ENCODE assay signal across 9 mouse cellular contexts in the genomic region with DNA sequence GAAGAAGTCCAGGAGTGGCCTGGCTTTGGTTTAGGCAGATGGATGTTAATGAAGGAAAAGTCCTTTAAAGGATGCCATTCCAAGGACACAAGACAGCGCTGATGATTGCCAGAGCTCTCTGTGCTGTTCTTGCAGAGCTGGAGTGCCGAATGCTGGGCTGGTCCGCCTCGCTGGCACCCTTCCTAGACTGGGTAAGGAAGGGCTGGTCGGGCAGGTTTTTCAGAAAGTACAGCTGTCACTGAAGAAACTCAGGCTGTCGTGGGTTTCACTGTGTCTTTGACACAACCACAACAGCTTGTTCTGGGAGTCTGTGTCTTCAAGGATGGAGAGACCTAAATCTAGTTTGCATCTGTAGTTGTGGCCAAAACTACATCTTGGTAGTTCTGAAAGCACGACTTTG.
DNase-seq lines count a peak whose midpoint lies in the region; ATAC-seq lines count a peak whose summit lies in the region.
"Had no signal": no experiment of that assay in that cellular context is flagged by ENCODE, and none has a peak within 500 bp of the region (broad histone marks: within the 10 kb centered on the region; RNA-seq: fewer than 3 reads in every experiment).

No protein-coding gene starts in this region.

- H3K4me3 ChIP-seq in heart, embryonic 10.5 days, result no peak overlapping the region
- no peak overlapping the region for H3K4me3 ChIP-seq in liver, embryonic 12.5 days
- no peak overlapping the region for H3K4me3 ChIP-seq in neural tube, embryonic 15.5 days (replicated peaks)
- H3K4me3 ChIP-seq: limb, embryonic 12.5 days had no signal

- no peak overlapping the region for H3K4me2 ChIP-seq in liver, embryonic 12.5 days
- H3K4me2 ChIP-seq in neural tube, embryonic 15.5 days, result no peak overlapping the region
- H3K4me2 ChIP-seq: limb, embryonic 12.5 days had no signal

- H3K36me3 ChIP-seq in heart, embryonic 10.5 days, result no peaks in the 10 kb centered on the region
- no peaks in the 10 kb centered on the region for H3K36me3 ChIP-seq in liver, embryonic 12.5 days
- H3K36me3 ChIP-seq in neural tube, embryonic 15.5 days, result no peaks in the 10 kb centered on the region
- H3K36me3 ChIP-seq: limb, embryonic 12.5 days had no signal

- H3K27me3 ChIP-seq in heart, embryonic 10.5 days (ENCODE audit: insufficient read depth, poor library complexity, severe bottlenecking), result no peaks in the 10 kb centered on the region
- H3K27me3 ChIP-seq in liver, embryonic 12.5 days (replicated peaks), result no peaks in the 10 kb centered on the region
- H3K27me3 ChIP-seq in neural tube, embryonic 15.5 days (replicated peaks), result no peaks in the 10 kb centered on the region
- H3K27me3 ChIP-seq: limb, embryonic 12.5 days had no signal

- no peak overlapping the region for H3K9ac ChIP-seq in liver, embryonic 12.5 days
- H3K9ac ChIP-seq in neural tube, embryonic 15.5 days (replicated peaks), result no peak overlapping the region
- H3K9ac ChIP-seq: limb, embryonic 12.5 days had no signal

- H3K27ac ChIP-seq in heart, embryonic 10.5 days, result no peak overlapping the region; the same call in 1 of the 2 replicates
- no peak overlapping the region for H3K27ac ChIP-seq in liver, embryonic 12.5 days
- H3K27ac ChIP-seq in neural tube, embryonic 15.5 days (replicated peaks), result no peak overlapping the region
- H3K27ac ChIP-seq: limb, embryonic 12.5 days had no signal

- DNase-seq in heart, embryonic 10.5 days (ENCODE audit: low spot score), result peak; percentile 84
- DNase-seq in heart, adult 9 months (ENCODE audit: low spot score in 2 of 2), result no peak
- peak; percentile 6 to 13 for DNase-seq in cerebellum, postnatal 36 days
- DNase-seq in layer of hippocampus, postnatal 36 days, result peak; percentile 48 to 75
- DNase-seq in right cerebral cortex, adult 2 months (ENCODE audit: low spot score in 2 of 2), result peak; percentile 52 to 53
- no peak for DNase-seq in adrenal gland, adult 8-10 months

- no peaks in the 10 kb centered on the region for H3K9me3 ChIP-seq in heart, embryonic 10.5 days
- H3K9me3 ChIP-seq in liver, embryonic 12.5 days (replicated peaks), result no peaks in the 10 kb centered on the region
- no peaks in the 10 kb centered on the region for H3K9me3 ChIP-seq in neural tube, embryonic 15.5 days (replicated peaks)
- H3K9me3 ChIP-seq: limb, embryonic 12.5 days had no signal

- ATAC-seq in liver, embryonic 12.5 days, result no peak
- no peak for ATAC-seq in neural tube, embryonic 15.5 days (ENCODE audit: low FRiP score)

- 41% methylated on average over 7 of the region's 7 CpGs for WGBS in heart, embryonic 10.5 days
- 55% methylated on average over 7 of the region's 7 CpGs for WGBS in liver, embryonic 12.5 days (ENCODE audit: insufficient replicate concordance)
- WGBS in neural tube, embryonic 15.5 days, result 71% methylated on average over 7 of the region's 7 CpGs

- peaks cover 7% of the 10 kb centered on the region; the same call in 1 of the 2 replicates for H3K4me1 ChIP-seq in heart, embryonic 10.5 days
- no peaks in the 10 kb centered on the region for H3K4me1 ChIP-seq in liver, embryonic 12.5 days
- H3K4me1 ChIP-seq in neural tube, embryonic 15.5 days, result no peaks in the 10 kb centered on the region

Comparison
In these comparisons a context has a peak if more than half of its experiments do, and no peak if none do; other contexts are left out.
1. DNase-seq: peak in heart, embryonic 10.5 days (single experiment), cerebellum, postnatal 36 days (2 of 2), layer of hippocampus, postnatal 36 days (2 of 2) and right cerebral cortex, adult 2 months (2 of 2); none in heart, adult 9 months (0 of 2) and adrenal gland, adult 8-10 months (single experiment).